Mouse (Mus musculus) hindbrain, embryonic 10.5 days (tissue): ENCODE measurements around the gene Zscan2. TPM values are rescaled to one million over a fixed set of nuclear protein-coding genes. Genes with fewer than 3 reads are reported as not detected.
"Not testable (repeated sequence)": the region's sequence is repeated elsewhere in the genome, so short reads cannot be mapped to it uniquely, and the experiment has no call there.

Experiments used
- DNase-seq: peaks from one replicate; pipeline ENCODE4 v3.0.0-alpha.2; 2017; ENCODE audit warnings: low spot score
- H3K27ac ChIP-seq: fragments of 300-500 bp; sonication (generic); 2 replicates; pipeline ENCODE4 v1.5.1; 2016; ENCODE audit warnings: mild to moderate bottlenecking, moderate library complexity
- H3K27me3 ChIP-seq: fragments of 300-500 bp; sonication (generic); 2 replicates; pipeline ENCODE4 v1.6.1; 2016; ENCODE audit warnings: mild to moderate bottlenecking; ENCODE audit not compliant: poor library complexity, insufficient read depth, severe bottlenecking
- H3K36me3 ChIP-seq: fragments of 300-500 bp; sonication (generic); 2 replicates; pipeline ENCODE4 v1.6.1; 2016; ENCODE audit warnings: mild to moderate bottlenecking, moderate library complexity
- H3K4me1 ChIP-seq: fragments of 300-500 bp; sonication (generic); replicated peaks from 2 replicates; pipeline ENCODE4 v1.6.1; 2016; ENCODE audit warnings: mild to moderate bottlenecking
- H3K4me3 ChIP-seq: fragments of 300-500 bp; sonication (generic); 2 replicates; pipeline ENCODE4 v1.5.1; 2016; ENCODE audit warnings: mild to moderate bottlenecking, moderate library complexity
- H3K9me3 ChIP-seq: fragments of 300-500 bp; sonication (generic); 2 replicates; pipeline ENCODE4 v1.6.1; 2016; ENCODE audit warnings: mild to moderate bottlenecking, moderate library complexity
- WGBS: fragments of 180-500 bp; shearing (Covaris S2); methylation state at CpG from one replicate; pipeline ENCODE4 v1.1.7; 2016; 5-methylcytosine and 5-hydroxymethylcytosine counted together
- polyA plus RNA-seq: library from polyadenylated mRNA; unstranded; fragments of >200 nt; fragmentation: Nextera tagmentation; extraction: Ambion mirVana; gene quantifications from 2 replicates; pipeline ENCODE4 v1.2.1, GENCODE M21; 2016

Gene Zscan2
- polyA plus RNA-seq, result 3.6 and 4.0 TPM in 2 replicates

GRCm38 (mm10) chr7:80860729-80861274 lies at the start of gene Zscan2:
Gene Zscan2 (plus strand): TSS chr7:80860920.
- Histone ChIP-seq H3K4me1 (peaks cover 43% of the 10 kb centered on the region), H3K36me3 (peaks cover 30% of the 10 kb centered on the region), H3K9me3 (no peaks in the 10 kb centered on the region), H3K27ac (peak within 1 kb of the TSS; percentile 98), H3K27me3 (no peaks in the 10 kb centered on the region), H3K4me3 (peak within 1 kb of the TSS; percentile 83)
- under 1% methylated on average over 40 of the region's 40 CpGs for WGBS
- DNase-seq, result peak; percentile 96

- no peak overlapping the region for H3K27ac ChIP-seq
- 90% methylated on average over 4 of the region's 4 CpGs for WGBS
- H3K27me3 ChIP-seq, result no peaks in the 10 kb centered on the region
- H3K9me3 ChIP-seq, result no peaks in the 10 kb centered on the region
- no peaks in the 10 kb centered on the region for H3K4me1 ChIP-seq
- H3K4me3 ChIP-seq, result no peak overlapping the region
- no peak for DNase-seq
- no peaks in the 10 kb centered on the region for H3K36me3 ChIP-seq
Measured at GRCm38 (mm10) chr7:80813397-80813796, 47.3 kb upstream of the Zscan2 start.

GRCm38 (mm10) chr7:80816641-80817040 lies 44.1 kb upstream of the Zscan2 start:
- Histone ChIP-seq H3K27ac (no peak overlapping the region), H3K9me3 (no peaks in the 10 kb centered on the region), H3K36me3 (no peaks in the 10 kb centered on the region), H3K27me3 (no peaks in the 10 kb centered on the region), H3K4me1 (no peaks in the 10 kb centered on the region), H3K4me3 (no peak overlapping the region)
- WGBS, result 72% methylated on average over 5 of the region's 5 CpGs
- no peak for DNase-seq

- H3K36me3 ChIP-seq, result no peaks in the 10 kb centered on the region
- no peaks in the 10 kb centered on the region for H3K4me1 ChIP-seq
- no peak overlapping the region for H3K4me3 ChIP-seq
- H3K27ac ChIP-seq, result no peak overlapping the region
- WGBS, result 87% methylated on average over 4 of the region's 4 CpGs
- no peaks in the 10 kb centered on the region for H3K27me3 ChIP-seq
- no peak for DNase-seq
- no peaks in the 10 kb centered on the region for H3K9me3 ChIP-seq
Measured at GRCm38 (mm10) chr7:80820838-80821237, 39.9 kb upstream of the Zscan2 start.

GRCm38 (mm10) chr7:80823267-80823666 lies 37.5 kb upstream of the Zscan2 start:
- Histone ChIP-seq H3K9me3 (no peaks in the 10 kb centered on the region), H3K36me3 (no peaks in the 10 kb centered on the region), H3K27me3 (no peaks in the 10 kb centered on the region), H3K27ac (no peak overlapping the region), H3K4me3 (no peak overlapping the region), H3K4me1 (0 out of 2 replicates have a peak, but pooled peaks cover 1% of the 10 kb centered on the region)
- DNase-seq, result no peak
- WGBS, result 82% methylated on average over 4 of the region's 4 CpGs

- DNase-seq, result no peak
- Histone ChIP-seq H3K27ac (no peak overlapping the region), H3K4me3 (no peak overlapping the region), H3K27me3 (no peaks in the 10 kb centered on the region), H3K9me3 (no peaks in the 10 kb centered on the region), H3K4me1 (0 out of 2 replicates have a peak, but pooled peaks cover 4% of the 10 kb centered on the region), H3K36me3 (no peaks in the 10 kb centered on the region)
- WGBS, result 84% methylated on average over 11 of the region's 11 CpGs
Measured at GRCm38 (mm10) chr7:80823875-80824682, 36.6 kb upstream of the Zscan2 start.

GRCm38 (mm10) chr7:80825843-80826403 lies 34.8 kb upstream of the Zscan2 start, which contains the start of gene Iqgap1:
Gene Iqgap1 (minus strand): TSS chr7:80825974.
- H3K4me1 ChIP-seq, result 0 out of 2 replicates have a peak, but pooled peaks cover 4% of the 10 kb centered on the region
- no peak for DNase-seq
- 77% methylated on average over 11 of the region's 11 CpGs for WGBS

GRCm38 (mm10) chr7:80828146-80828860 lies 32.4 kb upstream of the Zscan2 start:
- Histone ChIP-seq H3K4me1 (peaks cover 7% of the 10 kb centered on the region; the same call in 1 of the 2 replicates), H3K27ac (no peak overlapping the region), H3K36me3 (no peaks in the 10 kb centered on the region), H3K27me3 (no peaks in the 10 kb centered on the region), H3K4me3 (no peak overlapping the region), H3K9me3 (no peaks in the 10 kb centered on the region)
- no peak for DNase-seq
- 81% methylated on average over 18 of the region's 18 CpGs for WGBS

More at GRCm38 (mm10) chr7:80825843-80826403, 34.8 kb upstream of the Zscan2 start, which contains the start of gene Iqgap1:
- no peak within 1 kb of the TSS for H3K27ac ChIP-seq
- no peaks in the 10 kb centered on the region for H3K9me3 ChIP-seq
- no peak within 1 kb of the TSS for H3K4me3 ChIP-seq
- no peaks in the 10 kb centered on the region for H3K27me3 ChIP-seq
- no peaks in the 10 kb centered on the region for H3K36me3 ChIP-seq

GRCm38 (mm10) chr7:80830193-80830803 lies 30.4 kb upstream of the Zscan2 start:
- WGBS, result 83% methylated on average over 15 of the region's 15 CpGs
- no peak for DNase-seq

GRCm38 (mm10) chr7:80832191-80832590 lies 28.5 kb upstream of the Zscan2 start:
- H3K27ac ChIP-seq, result no peak overlapping the region
- no peak for DNase-seq
- H3K4me3 ChIP-seq, result no peak overlapping the region
- peaks cover 7% of the 10 kb centered on the region; the same call in 1 of the 2 replicates for H3K4me1 ChIP-seq
- H3K9me3 ChIP-seq, result no peaks in the 10 kb centered on the region
- no peaks in the 10 kb centered on the region for H3K36me3 ChIP-seq
- H3K27me3 ChIP-seq, result no peaks in the 10 kb centered on the region
- WGBS, result 57% methylated on average over 4 of the region's 4 CpGs

More at GRCm38 (mm10) chr7:80830193-80830803, 30.4 kb upstream of the Zscan2 start:
- H3K27me3 ChIP-seq, result no peaks in the 10 kb centered on the region
- H3K27ac ChIP-seq, result no peak overlapping the region
- H3K4me1 ChIP-seq, result peaks cover 7% of the 10 kb centered on the region; the same call in 1 of the 2 replicates
- H3K9me3 ChIP-seq, result no peaks in the 10 kb centered on the region
- H3K4me3 ChIP-seq, result no peak overlapping the region
- H3K36me3 ChIP-seq, result no peaks in the 10 kb centered on the region

GRCm38 (mm10) chr7:80832996-80833650 lies 27.6 kb upstream of the Zscan2 start:
- WGBS, result 16% methylated on average over 14 of the region's 14 CpGs
- H3K4me3 ChIP-seq, result 0 out of 2 replicates have a peak overlapping the region, but pooled peaks have one; percentile 9

More at GRCm38 (mm10) chr7:80832996-80833650, 27.6 kb upstream of the Zscan2 start:
- not testable (repeated sequence) for H3K9me3 ChIP-seq, H3K27ac ChIP-seq, H3K36me3 ChIP-seq, H3K4me1 ChIP-seq, H3K27me3 ChIP-seq
- peak; percentile 74 for DNase-seq
